Mouse (Mus musculus) thymus, adult 2 months (tissue): ENCODE measurements around the gene Olfr521.

Source experiments
- CTCF ChIP-seq: fragments of 200-500 bp; IDR thresholded peaks from 2 replicates; pipeline ENCODE4 v1.5.1; 2012; ENCODE audit warnings: mild to moderate bottlenecking, control low read depth, low read length, moderate library complexity, borderline replicate concordance; ENCODE audit not compliant: control insufficient read depth, poor library complexity, insufficient read depth; ENCODE audit errors: extremely low read depth
- POLR2A ChIP-seq: fragments of 200-500 bp; IDR thresholded peaks from 2 replicates; pipeline ENCODE4 v1.6.1; 2012; ENCODE audit warnings: mild to moderate bottlenecking, low read length, control low read depth, moderate library complexity; ENCODE audit not compliant: control insufficient read depth, poor library complexity, insufficient read depth; ENCODE audit errors: extremely low read depth

DNA sequence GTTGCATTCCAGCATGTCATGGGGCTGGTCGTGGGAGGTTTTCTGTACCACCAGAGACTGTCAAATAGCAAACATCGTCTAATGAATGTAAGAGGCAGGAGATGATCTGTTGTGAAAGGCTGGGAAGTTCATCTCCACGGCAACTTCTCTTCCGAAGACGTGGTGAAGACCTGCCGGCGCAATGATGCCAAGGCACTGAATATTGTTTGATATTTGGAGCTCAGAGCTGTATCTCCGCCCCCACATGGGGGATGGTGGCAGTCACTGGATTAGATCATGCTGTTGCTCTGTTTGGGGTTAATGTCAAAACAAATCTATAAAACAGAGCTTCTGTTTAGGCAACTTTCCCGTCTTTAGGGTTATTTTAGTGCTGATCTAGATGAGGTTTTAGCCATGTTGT is 24.0 kb upstream of the Olfr521 start:
- no peak for TF ChIP-seq CTCF
- TF ChIP-seq POLR2A, result no peak
